Mouse (Mus musculus): ENCODE measurements around the gene Dnah2. TPM values are rescaled to one million over a fixed set of nuclear protein-coding genes. Genes with fewer than 3 reads are reported as not detected.

Gene Dnah2
- polyA plus RNA-seq, 1 experiment from 2014 or later, result 0.87 TPM

DNA sequence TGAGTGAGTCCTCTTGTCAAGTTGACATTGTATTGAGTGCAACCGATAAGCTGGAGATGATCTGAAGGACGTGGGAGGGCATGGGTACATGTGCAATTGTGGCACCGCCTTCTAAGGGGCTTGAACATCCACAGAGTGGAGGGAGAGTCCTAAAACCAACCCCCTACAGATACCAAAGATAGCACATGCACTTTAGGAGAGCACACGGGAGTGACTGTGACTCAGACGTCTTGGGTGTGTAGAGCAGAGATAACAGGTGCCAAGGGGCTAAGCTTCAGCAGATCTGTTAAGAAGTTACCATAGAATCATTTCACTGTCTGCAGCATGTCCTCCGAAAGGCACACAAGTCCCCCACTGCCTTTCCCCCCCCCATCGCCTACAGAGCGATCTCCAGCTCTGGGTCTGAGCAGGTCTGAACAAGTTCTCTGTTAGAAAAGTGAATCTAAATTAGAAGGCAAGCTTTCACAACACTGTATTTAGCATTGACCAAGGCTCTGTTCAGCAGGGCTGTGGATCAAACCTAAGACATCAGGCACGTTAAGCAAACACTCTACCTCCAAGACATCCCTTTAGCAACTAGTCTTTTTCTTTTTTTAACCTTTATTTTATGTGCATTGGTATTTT lies 27.3 kb downstream of the Dnah2 start:
- Histone ChIP-seq H3K27ac (no peak overlapping the region), H3K4me2 (replicated peaks) (no peak overlapping the region), H3K4me1 (replicated peaks) (no peaks in the 10 kb centered on the region), H3K4me3 (replicated peaks) (no peak overlapping the region), H3K27me3 (replicated peaks) (no peaks in the 10 kb centered on the region), H3K36me3 (no peaks in the 10 kb centered on the region), H3K9me3 (no peaks in the 10 kb centered on the region), H3K9ac (no peak overlapping the region)
- 83% methylated on average over 9 of the region's 9 CpGs for WGBS
- ATAC-seq, result no peak

DNA sequence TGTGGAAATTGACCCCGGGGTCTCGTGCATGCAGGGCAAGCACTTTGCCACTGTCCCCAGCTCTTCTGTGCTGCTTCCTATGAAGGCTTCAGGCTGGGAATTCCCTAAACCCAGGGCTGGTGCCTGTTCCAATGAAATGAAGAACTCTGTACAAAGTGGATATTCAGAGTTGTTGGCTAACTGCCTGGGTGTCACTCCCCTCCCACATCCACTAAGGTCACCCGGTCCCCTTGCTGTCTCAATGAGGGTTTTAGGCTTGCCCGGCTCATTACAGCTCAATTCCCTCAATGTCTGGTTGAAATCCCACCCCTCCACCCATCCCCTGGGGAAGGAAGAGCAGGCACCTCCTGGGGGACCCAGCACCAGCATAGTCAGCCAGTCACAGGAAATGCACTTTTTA lies 28.9 kb downstream of the Dnah2 start:
- Histone ChIP-seq H3K36me3 (no peaks in the 10 kb centered on the region), H3K9me3 (no peaks in the 10 kb centered on the region), H3K4me1 (replicated peaks) (no peaks in the 10 kb centered on the region), H3K27me3 (replicated peaks) (no peaks in the 10 kb centered on the region), H3K9ac (no peak overlapping the region), H3K4me3 (replicated peaks) (no peak overlapping the region), H3K4me2 (replicated peaks) (no peak overlapping the region), H3K27ac (no peak overlapping the region)
- 65% methylated on average over 4 of the region's 4 CpGs for WGBS
- no peak for ATAC-seq

DNA sequence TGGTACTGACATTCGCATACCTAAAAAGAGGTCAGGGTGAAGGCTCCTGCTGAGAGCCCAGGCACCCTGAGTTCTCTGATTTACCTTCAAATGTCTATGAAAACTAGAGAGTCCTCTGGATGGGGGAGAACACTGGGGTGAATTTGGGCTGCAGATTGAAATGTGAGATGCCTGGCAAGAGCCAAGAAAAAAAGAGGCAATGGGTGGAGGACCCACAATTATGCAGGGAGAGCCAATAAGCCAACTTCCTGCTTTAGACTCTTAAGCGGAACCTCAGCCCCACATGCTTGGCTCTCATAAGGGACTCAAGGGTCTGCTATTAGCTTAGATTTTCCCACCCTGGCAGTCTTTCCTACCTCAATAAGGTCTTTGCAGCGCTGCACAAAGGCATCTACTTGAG lies 32.2 kb downstream of the Dnah2 start:
- WGBS, result 66% methylated on average over 3 of the region's 3 CpGs
- Histone ChIP-seq H3K27ac (no peak overlapping the region), H3K27me3 (replicated peaks) (no peaks in the 10 kb centered on the region), H3K9ac (no peak overlapping the region), H3K4me3 (replicated peaks) (no peak overlapping the region), H3K4me2 (replicated peaks) (no peak overlapping the region), H3K4me1 (replicated peaks) (0 out of 2 replicates have a peak, but pooled peaks cover 2% of the 10 kb centered on the region), H3K9me3 (no peaks in the 10 kb centered on the region), H3K36me3 (no peaks in the 10 kb centered on the region)
- no peak for ATAC-seq

DNA sequence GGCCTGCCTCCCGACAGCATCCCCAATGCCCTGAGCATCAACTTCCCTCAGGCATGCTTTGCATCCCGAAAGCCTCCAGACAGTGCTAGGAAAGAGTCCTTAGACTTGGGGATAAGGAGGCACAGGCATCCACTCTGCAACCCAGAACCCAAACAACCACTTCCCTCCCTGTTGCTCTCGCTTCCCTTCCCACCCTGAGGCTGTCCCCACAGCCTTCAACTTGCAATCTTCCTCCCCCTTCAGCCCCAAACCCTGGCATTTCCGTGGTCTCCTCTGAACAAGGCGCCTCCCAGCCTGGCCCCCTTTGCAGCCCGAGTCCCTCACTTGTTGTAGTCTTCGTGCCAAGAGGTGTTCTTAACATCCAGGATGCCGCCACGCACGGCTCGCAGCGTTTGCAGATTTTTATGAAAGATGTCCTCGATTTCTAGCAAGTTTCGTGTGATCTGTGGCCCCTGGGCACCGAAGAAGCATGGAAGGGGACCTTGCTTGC lies 32.7 kb downstream of the Dnah2 start:
- Histone ChIP-seq H3K4me1 (replicated peaks) (0 out of 2 replicates have a peak, but pooled peaks cover 2% of the 10 kb centered on the region), H3K4me3 (replicated peaks) (no peak overlapping the region), H3K9ac (no peak overlapping the region), H3K9me3 (no peaks in the 10 kb centered on the region), H3K36me3 (no peaks in the 10 kb centered on the region), H3K27me3 (replicated peaks) (no peaks in the 10 kb centered on the region), H3K4me2 (replicated peaks) (no peak overlapping the region), H3K27ac (no peak overlapping the region)
- 65% methylated on average over 15 of the region's 15 CpGs for WGBS
- ATAC-seq, result no peak

DNA sequence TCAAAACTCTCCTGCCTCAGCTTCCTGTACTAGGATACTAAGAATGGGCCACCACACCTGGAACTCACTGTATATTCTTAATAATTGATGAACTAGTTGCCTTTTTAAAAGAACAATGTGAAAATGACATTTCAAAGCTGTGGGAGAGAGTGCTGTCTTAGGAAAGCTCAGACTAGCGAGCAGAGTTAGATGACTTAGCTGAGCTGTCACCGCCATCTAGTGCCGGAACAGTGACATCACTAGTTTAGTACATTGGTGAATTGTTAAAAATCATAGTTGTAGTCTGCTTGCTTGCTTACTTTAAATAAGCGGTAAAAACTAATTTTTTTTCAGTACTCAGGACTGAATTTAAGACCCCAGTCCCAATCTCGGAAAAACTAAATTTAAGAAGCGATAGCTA lies 35.1 kb downstream of the Dnah2 start:
- 0 out of 2 replicates have a peak, but pooled peaks cover 4% of the 10 kb centered on the region for H3K4me1 ChIP-seq (replicated peaks)
- 0 out of 2 replicates have a peak, but pooled peaks have one; percentile 67 for ATAC-seq
- no peaks in the 10 kb centered on the region for H3K27me3 ChIP-seq (replicated peaks)
- WGBS, result 11% methylated on average over 6 of the region's 6 CpGs
- H3K36me3 ChIP-seq, result no peaks in the 10 kb centered on the region
- H3K9ac ChIP-seq, result no peak overlapping the region
- no peak overlapping the region for H3K4me2 ChIP-seq (replicated peaks)
- H3K9me3 ChIP-seq, result no peaks in the 10 kb centered on the region
- no peak overlapping the region for H3K4me3 ChIP-seq (replicated peaks)
- H3K27ac ChIP-seq, result no peak overlapping the region

DNA sequence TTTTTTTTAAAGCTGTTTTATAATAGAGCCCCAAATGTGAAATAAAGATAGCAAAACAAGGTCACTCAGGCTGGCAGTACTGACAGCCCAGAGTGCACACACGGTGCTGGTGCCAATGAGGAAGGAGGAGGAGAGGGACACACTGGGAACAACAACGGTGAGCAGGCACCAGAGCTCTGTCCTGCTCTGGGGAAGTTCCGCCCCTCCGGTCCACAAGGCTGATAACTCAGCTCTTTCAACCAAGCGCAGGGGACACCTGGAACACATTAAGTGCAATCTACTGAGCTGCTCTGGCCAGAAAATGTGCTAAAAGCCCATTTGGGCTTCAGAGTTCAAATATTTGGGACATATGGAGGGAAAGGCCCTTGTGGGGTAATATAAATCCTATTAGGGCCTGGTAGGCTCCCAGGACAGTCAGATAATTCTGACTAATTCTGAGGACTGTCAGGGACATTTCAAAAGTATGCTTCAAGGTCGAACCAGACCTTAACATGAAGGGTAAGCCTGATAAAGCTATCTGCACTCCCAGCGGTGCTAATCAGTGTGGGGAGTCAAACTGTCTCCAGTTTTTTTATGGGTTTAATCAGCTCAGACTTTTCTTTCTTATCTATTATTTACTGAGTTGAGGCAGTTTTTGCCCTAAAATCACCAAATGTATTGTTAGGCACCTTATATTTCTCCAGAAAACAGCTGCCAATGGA lies 38.0 kb downstream of the Dnah2 start:
- H3K27me3 ChIP-seq (replicated peaks), result no peaks in the 10 kb centered on the region
- 24% methylated on average over 7 of the region's 7 CpGs for WGBS
- ATAC-seq, result no peak
- H3K27ac ChIP-seq, result no peak overlapping the region
- no peaks in the 10 kb centered on the region for H3K9me3 ChIP-seq
- no peak overlapping the region for H3K9ac ChIP-seq
- H3K4me1 ChIP-seq (replicated peaks), result 0 out of 2 replicates have a peak, but pooled peaks cover 4% of the 10 kb centered on the region
- no peak overlapping the region for H3K4me3 ChIP-seq (replicated peaks)
- H3K4me2 ChIP-seq (replicated peaks), result no peak overlapping the region
- no peaks in the 10 kb centered on the region for H3K36me3 ChIP-seq

DNA sequence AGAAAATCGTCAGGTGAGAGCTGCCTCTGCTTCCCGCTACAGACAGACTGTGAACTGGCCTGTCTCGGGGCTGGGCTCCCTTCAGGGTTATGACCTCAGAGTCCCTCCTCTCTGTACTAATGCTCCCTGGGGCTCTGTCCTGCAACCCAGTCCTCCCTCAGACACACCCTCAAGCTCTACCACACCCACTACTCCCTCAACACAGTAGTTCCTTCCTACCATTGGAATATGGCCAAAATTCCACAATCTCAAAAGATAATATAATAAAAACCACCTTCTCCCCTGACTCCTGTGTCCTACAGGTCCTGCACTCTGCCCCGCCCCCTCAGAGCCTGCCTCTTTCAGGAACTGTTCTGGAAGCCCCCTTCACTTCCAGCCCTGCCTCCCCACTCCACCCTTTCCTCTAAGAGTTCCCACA lies 45.0 kb downstream of the Dnah2 start:
- Histone ChIP-seq H3K9ac (no peak overlapping the region), H3K36me3 (no peaks in the 10 kb centered on the region), H3K4me3 (replicated peaks) (no peak overlapping the region), H3K27me3 (replicated peaks) (no peaks in the 10 kb centered on the region), H3K9me3 (no peaks in the 10 kb centered on the region), H3K4me2 (replicated peaks) (no peak overlapping the region), H3K4me1 (replicated peaks) (peaks cover 25% of the 10 kb centered on the region), H3K27ac (no peak overlapping the region)
- peak; percentile 96 for ATAC-seq
- WGBS, result 41% methylated on average over 4 of the region's 4 CpGs

DNA sequence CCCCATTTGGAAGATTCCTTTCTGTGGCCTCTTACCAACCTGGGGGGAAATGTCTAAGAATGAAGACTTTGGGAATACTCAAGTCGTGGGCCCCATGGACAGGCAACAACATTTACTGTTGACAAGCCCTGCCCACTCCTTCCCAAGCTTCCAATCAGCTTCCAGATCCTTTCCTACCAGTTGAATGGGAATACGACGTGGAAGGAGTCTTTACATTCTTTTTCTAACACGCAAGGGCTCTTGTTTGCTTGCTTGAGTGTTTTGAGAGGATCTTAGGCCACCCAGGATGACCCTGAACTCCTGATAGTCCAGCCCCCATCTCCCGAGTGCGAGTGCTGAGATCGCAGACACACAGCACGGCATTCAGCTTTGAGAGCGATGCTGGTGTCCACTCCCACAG lies 47.4 kb downstream of the Dnah2 start:
- H3K4me2 ChIP-seq (replicated peaks), result no peak overlapping the region
- H3K4me3 ChIP-seq (replicated peaks), result no peak overlapping the region
- H3K9ac ChIP-seq, result no peak overlapping the region

DNA sequence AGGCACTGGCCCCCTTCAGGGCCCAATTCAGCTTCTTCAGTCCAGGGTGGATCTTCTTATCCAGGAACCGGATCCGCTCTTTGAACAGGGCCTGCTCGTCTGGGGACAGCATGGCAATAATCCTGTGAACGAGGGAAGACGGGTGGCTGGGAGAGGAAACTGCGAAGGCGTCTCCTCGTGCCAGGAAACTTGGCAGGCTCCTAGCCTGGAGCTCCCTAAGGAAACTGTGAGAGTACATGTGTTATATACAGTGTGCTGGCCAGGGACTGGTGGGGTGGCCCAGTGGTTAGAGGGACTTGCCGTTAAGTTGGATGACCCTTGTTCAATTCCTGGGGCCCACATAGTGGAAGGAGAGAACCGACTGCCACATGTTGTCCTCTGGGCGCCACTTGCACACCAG lies 49.8 kb downstream of the Dnah2 start:
- no peaks in the 10 kb centered on the region for H3K36me3 ChIP-seq
- 85% methylated on average over 11 of the region's 11 CpGs for WGBS

More for the DNA sequence above, 47.4 kb downstream of the Dnah2 start:
- Histone ChIP-seq H3K27ac (no peak overlapping the region), H3K27me3 (replicated peaks) (no peaks in the 10 kb centered on the region), H3K4me1 (replicated peaks) (peaks cover 25% of the 10 kb centered on the region), H3K36me3 (no peaks in the 10 kb centered on the region), H3K9me3 (no peaks in the 10 kb centered on the region)
- ATAC-seq, result no peak
- WGBS, result 34% methylated on average over 9 of the region's 9 CpGs

DNA sequence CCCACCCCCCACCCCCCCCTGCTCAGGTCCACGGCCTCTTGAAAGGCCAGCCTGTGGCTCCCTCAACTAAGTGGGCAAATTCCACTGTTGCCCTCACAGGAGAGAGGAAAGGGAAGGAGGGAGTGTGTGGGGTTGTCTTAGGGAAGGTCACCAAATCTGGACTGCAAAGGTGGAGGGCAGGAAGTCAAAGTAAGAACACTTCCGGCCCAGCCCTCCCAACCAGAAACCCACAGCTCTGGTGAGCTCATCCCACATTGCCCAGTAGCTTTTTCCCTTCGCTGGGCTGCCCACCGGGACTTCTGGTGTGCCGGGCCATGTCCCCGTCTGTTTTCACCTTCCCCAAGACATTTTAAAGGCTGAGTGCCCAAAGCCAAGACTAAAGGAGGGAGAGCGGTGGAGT lies 57.2 kb downstream of the Dnah2 start:
- ATAC-seq, result no peak
- WGBS, result 82% methylated on average over 7 of the region's 7 CpGs
- no peaks in the 10 kb centered on the region for H3K36me3 ChIP-seq
- no peak overlapping the region for H3K27ac ChIP-seq
- H3K4me1 ChIP-seq (replicated peaks), result no peaks in the 10 kb centered on the region
- no peak overlapping the region for H3K9ac ChIP-seq
- H3K4me2 ChIP-seq (replicated peaks), result no peak overlapping the region
- no peaks in the 10 kb centered on the region for H3K9me3 ChIP-seq
- H3K4me3 ChIP-seq (replicated peaks), result no peak overlapping the region
- H3K27me3 ChIP-seq (replicated peaks), result no peaks in the 10 kb centered on the region

More for the DNA sequence above, 49.8 kb downstream of the Dnah2 start:
- no peaks in the 10 kb centered on the region for H3K9me3 ChIP-seq
- H3K27ac ChIP-seq, result no peak overlapping the region
- no peak overlapping the region for H3K4me3 ChIP-seq (replicated peaks)
- no peak overlapping the region for H3K9ac ChIP-seq
- ATAC-seq, result no peak
- no peak overlapping the region for H3K4me2 ChIP-seq (replicated peaks)
- no peaks in the 10 kb centered on the region for H3K27me3 ChIP-seq (replicated peaks)
- peaks cover 19% of the 10 kb centered on the region for H3K4me1 ChIP-seq (replicated peaks)

DNA sequence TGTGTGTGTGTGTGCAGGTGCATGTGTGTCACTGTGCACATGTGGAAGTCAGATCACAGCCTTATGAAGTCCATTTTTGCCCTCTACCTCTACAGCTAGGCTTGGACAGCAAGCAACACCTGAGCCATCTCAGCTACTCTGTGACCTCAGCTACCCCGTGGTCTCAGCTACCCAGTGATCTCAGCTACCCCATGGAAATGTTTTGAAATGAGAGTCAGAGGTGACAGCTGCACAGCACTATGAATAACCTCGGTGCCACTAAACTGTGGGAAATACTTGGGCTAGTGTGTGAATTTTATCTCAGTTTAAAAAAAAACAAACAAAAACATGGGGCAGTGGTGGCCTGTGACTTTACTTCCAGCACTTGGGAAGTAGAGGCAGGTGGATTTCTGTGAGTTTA lies 58.0 kb downstream of the Dnah2 start:
- H3K27me3 ChIP-seq (replicated peaks), result no peaks in the 10 kb centered on the region
- H3K9ac ChIP-seq, result no peak overlapping the region
- no peak for ATAC-seq
- H3K27ac ChIP-seq, result no peak overlapping the region
- H3K9me3 ChIP-seq, result no peaks in the 10 kb centered on the region
- H3K4me3 ChIP-seq (replicated peaks), result no peak overlapping the region
- H3K4me1 ChIP-seq (replicated peaks), result no peaks in the 10 kb centered on the region
- no peak overlapping the region for H3K4me2 ChIP-seq (replicated peaks)
- H3K36me3 ChIP-seq, result no peaks in the 10 kb centered on the region
- WGBS, result 81% methylated on average over 2 of the region's 2 CpGs

DNA sequence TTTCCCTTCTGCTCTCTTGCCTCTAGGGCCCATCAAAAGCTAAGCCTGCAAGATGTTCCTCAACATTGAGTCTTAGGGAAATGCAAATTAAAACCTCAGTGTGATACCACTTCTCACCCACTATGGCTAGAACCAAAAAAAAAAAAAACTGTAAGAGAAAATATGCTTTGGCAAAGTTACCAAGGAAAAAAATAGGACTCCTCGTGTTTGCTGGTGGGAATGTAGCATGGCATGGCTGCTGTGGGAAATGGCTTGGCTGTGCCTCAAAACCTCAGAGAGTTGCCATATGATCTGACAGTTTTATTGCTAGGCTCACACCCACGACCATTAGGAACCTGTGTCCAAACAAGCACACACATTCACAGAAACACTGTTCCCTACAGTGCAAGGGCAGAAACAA lies 61.4 kb downstream of the Dnah2 start:
- 70% methylated on average over 2 of the region's 2 CpGs for WGBS
- no peak for ATAC-seq
- H3K4me1 ChIP-seq (replicated peaks), result no peaks in the 10 kb centered on the region
- H3K27ac ChIP-seq, result no peak overlapping the region
- no peak overlapping the region for H3K4me3 ChIP-seq (replicated peaks)
- H3K36me3 ChIP-seq, result no peaks in the 10 kb centered on the region
- no peak overlapping the region for H3K9ac ChIP-seq
- no peaks in the 10 kb centered on the region for H3K27me3 ChIP-seq (replicated peaks)
- H3K9me3 ChIP-seq, result no peaks in the 10 kb centered on the region
- H3K4me2 ChIP-seq (replicated peaks), result no peak overlapping the region

DNA sequence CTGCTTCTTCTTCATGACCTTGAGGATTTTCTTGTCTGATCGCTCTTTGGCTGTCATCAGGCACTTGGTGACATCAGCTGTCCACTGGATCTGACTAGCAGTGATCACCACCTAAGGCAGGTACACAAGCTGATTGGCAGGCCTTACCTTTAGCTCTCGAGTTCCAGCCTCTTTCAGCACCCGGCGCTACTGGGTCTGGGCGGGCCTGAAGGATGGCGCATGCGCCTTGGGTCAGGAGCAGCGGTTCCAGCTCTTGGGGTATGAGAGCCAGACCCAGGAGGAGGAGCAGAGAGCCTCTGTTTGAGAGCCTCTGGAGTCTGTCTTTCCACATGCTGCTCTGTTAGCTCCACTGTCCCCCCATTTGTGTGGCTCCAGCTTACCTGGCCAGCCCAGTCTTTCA lies 71.3 kb downstream of the Dnah2 start:
- 85% methylated on average over 8 of the region's 8 CpGs for WGBS
- Histone ChIP-seq H3K4me1 (replicated peaks) (no peaks in the 10 kb centered on the region), H3K4me3 (replicated peaks) (no peak overlapping the region), H3K9me3 (no peaks in the 10 kb centered on the region), H3K27me3 (replicated peaks) (no peaks in the 10 kb centered on the region), H3K36me3 (no peaks in the 10 kb centered on the region), H3K4me2 (replicated peaks) (no peak overlapping the region), H3K27ac (no peak overlapping the region), H3K9ac (no peak overlapping the region)
- no peak for ATAC-seq
